Mouse (Mus musculus) myocyte (in vitro differentiated cells): ENCODE data around the gene 4930539E08Rik. TPM values are rescaled to one million over a fixed set of nuclear protein-coding genes. Genes with fewer than 3 reads are reported as not detected.

ENCODE experiments used
- H3K27me3 ChIP-seq: one replicate; pipeline ENCODE4 v1.6.1; 2011; ENCODE audit not compliant: control insufficient read depth, insufficient read depth, insufficient read length
- H3K36me3 ChIP-seq: one replicate; pipeline ENCODE4 v1.6.1; 2011; ENCODE audit not compliant: control insufficient read depth, insufficient read depth
- H3K4me2 ChIP-seq: one replicate; pipeline ENCODE4 v1.6.1; 2011; ENCODE audit warnings: low read depth, control low read depth
- H3K4me3 ChIP-seq: one replicate; pipeline ENCODE4 v1.5.1; 2011; ENCODE audit warnings: mild to moderate bottlenecking, control low read depth, moderate library complexity
- H3K79me2 ChIP-seq: one replicate; pipeline ENCODE4 v1.6.1; 2011; ENCODE audit not compliant: control insufficient read depth, insufficient read depth
- H3ac ChIP-seq: one replicate; pipeline ENCODE4 v1.6.1; 2011; ENCODE audit not compliant: control insufficient read depth, insufficient read length
- CEBPB ChIP-seq: IDR thresholded peaks from 2 replicates; pipeline ENCODE4 v1.6.1; 2011; ENCODE audit warnings: mild to moderate bottlenecking, moderate library complexity; ENCODE audit not compliant: poor library complexity, insufficient read depth, severe bottlenecking
- E2F4 ChIP-seq: IDR thresholded peaks from one replicate; pipeline ENCODE4 v1.6.1; 2011; ENCODE audit warnings: mild to moderate bottlenecking, control low read depth, moderate library complexity; ENCODE audit not compliant: insufficient read depth
- MAX ChIP-seq: IDR thresholded peaks from one replicate; pipeline ENCODE4 v1.6.1; 2011; ENCODE audit warnings: low read depth, mild to moderate bottlenecking, control low read depth
- MYOD1 ChIP-seq, 3 experiments: IDR thresholded peaks; one replicate each; pipeline ENCODE4 v1.6.1; 2011; ENCODE audit warnings: control low read depth in 2 of 3, low read depth in 2 of 3, mild to moderate bottlenecking in 2 of 3, moderate library complexity in 1 of 3; ENCODE audit not compliant: insufficient read length in 2 of 3, control insufficient read depth in 1 of 3
- MYOG ChIP-seq, 3 experiments: IDR thresholded peaks; one replicate each; pipeline ENCODE4 v1.6.1; 2011; ENCODE audit warnings: control low read depth in 2 of 3, low read depth in 2 of 3, mild to moderate bottlenecking in 2 of 3; ENCODE audit not compliant: insufficient read length in 2 of 3, control insufficient read depth in 1 of 3, insufficient read depth in 1 of 3
- POLR2A ChIP-seq: IDR thresholded peaks from one replicate; pipeline ENCODE4 v1.6.1; 2011; ENCODE audit warnings: low read depth, mild to moderate bottlenecking, control low read depth, moderate library complexity; ENCODE audit not compliant: insufficient read length
- POLR2AphosphoS2 ChIP-seq: IDR thresholded peaks from one replicate; pipeline ENCODE4 v1.6.1; 2011; ENCODE audit warnings: low read depth, control low read depth; ENCODE audit not compliant: insufficient read length
- REST ChIP-seq: IDR thresholded peaks from one replicate; pipeline ENCODE4 v1.6.1; 2011; ENCODE audit warnings: mild to moderate bottlenecking, control low read depth, moderate library complexity; ENCODE audit not compliant: insufficient read depth, insufficient read length
- SRF ChIP-seq: IDR thresholded peaks from one replicate; pipeline ENCODE4 v1.6.1; 2011; ENCODE audit warnings: low read depth; ENCODE audit not compliant: control insufficient read depth, insufficient read length
- TCF12 ChIP-seq: IDR thresholded peaks from one replicate; pipeline ENCODE4 v1.6.1; 2011; ENCODE audit warnings: mild to moderate bottlenecking, control low read depth; ENCODE audit not compliant: poor library complexity, insufficient read depth, severe bottlenecking
- TCF3 ChIP-seq: IDR thresholded peaks from one replicate; pipeline ENCODE4 v1.6.1; 2011; ENCODE audit warnings: low read depth, control low read depth; ENCODE audit not compliant: insufficient read length
- USF1 ChIP-seq: IDR thresholded peaks from one replicate; pipeline ENCODE4 v1.6.1; 2011; ENCODE audit warnings: low read depth, mild to moderate bottlenecking, control low read depth, moderate library complexity
- polyA plus RNA-seq: library from polyadenylated mRNA; unstranded; fragments of >200 nt; fragmentation: generic; extraction: Trizol; gene quantifications from one replicate; pipeline ENCODE4 v1.2.1, GENCODE M21; 2012; ENCODE audit warnings: missing spikeins

Gene 4930539E08Rik
- polyA plus RNA-seq, 1 experiment = not detected

DNA sequence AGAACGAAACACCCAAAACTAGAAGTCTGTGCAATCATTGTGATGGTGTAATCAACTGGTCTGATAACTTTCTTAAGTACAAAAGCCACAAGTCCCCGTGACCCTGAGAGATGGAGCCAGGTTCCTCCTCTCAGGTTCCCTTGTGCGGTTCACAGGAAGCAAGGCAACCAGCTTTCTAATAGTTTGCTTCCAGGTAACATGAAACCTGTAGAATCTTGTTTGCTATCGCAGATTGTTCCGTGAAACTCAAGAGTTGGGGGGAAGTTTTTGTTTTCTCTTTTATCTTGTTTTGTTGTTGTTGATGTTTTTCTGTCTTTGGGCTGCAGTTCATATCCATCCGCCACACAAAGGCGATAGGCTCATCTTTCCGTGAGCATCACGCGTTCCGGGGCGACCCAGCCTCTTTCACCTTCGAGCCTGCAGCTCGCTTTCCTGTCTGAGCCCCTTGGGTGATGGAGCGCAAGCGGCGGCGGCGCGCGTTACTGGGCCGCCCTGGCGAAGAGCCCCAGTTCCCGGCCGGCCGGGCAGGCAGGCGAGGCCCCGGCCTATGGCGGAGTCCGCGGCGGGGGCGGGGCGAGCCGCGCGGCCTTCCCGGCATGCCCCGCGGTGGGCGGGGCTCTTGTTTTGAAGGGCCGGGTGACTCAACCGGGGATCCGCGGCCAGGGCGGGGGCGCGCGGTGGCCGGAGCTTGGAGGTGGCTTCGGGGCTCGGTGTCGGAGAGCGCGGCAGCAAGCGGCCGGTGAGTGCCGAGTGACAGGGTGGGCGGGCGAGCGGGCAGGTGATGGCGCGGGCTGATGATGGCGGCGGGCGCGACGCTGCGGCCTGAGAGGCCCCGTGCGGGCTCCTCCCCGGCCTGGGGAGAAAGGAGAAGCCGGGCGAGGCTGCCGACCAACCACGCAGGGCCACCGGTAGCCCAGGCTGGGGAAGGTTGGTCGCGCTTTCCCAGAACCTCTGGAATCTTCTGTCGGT is 37.0 kb upstream of the 4930539E08Rik start, which contains the start of gene Kctd20:
Kctd20 (plus strand) TSS at position 120 of the 969 bp plus-strand sequence.
- Histone ChIP-seq H3K36me3 (no peaks in the 10 kb centered on the region), H3K27me3 (no peaks in the 10 kb centered on the region), H3K4me3 (peak within 1 kb of the TSS; percentile 42), H3ac (peak within 1 kb of the TSS; percentile 59), H3K4me2 (peak within 1 kb of the TSS; percentile 90), H3K79me2 (peaks cover 47% of the 10 kb centered on the region)
- TF ChIP-seq MAX (no peak), TCF12 (no peak), SRF (no peak), MYOD1 (IDR thresholded peaks at IDR 0.05; ENCODE audit: control insufficient read depth in 1 of 3, insufficient read length in 2 of 3, low read depth in 2 of 3) (peak in 1 of 3 experiments; percentile 60), TCF3 (no peak), POLR2A (peak; percentile 86), MYOG (IDR thresholded peaks at IDR 0.05; ENCODE audit: control insufficient read depth in 1 of 3, insufficient read depth in 1 of 3, insufficient read length in 2 of 3, low read depth in 2 of 3) (peak in 1 of 3 experiments; percentile 10), POLR2AphosphoS2 (peak; percentile 81), E2F4 (peak; percentile 9), USF1 (no peak), CEBPB (no peak), REST (no peak)

DNA sequence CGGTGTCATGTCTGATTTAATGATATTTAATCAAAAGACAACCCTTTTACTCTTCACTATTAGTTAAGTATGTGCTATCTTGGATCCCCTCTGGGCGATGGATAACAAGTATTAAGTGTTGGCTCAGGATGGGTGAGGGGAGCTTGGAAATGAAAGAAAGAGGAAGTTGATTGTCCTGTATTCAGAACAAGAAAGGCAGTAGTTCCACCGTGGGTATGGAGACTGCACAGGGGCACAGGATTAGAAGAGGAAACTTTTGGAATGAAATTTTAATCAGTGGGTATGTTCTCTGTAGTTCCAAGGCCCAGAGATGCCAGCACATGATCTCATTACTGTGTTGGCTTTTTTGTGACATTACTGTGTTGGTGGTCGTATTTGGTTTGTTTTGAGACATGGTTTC is 35.6 kb upstream of the 4930539E08Rik start:
- Histone ChIP-seq H3K79me2 (peaks cover 33% of the 10 kb centered on the region), H3ac (no peak overlapping the region), H3K27me3 (no peaks in the 10 kb centered on the region), H3K4me3 (no peak overlapping the region), H3K4me2 (no peak overlapping the region), H3K36me3 (no peaks in the 10 kb centered on the region)
- TF ChIP-seq TCF3 (no peak), MYOD1 (IDR thresholded peaks at IDR 0.05; ENCODE audit: control insufficient read depth in 1 of 3, insufficient read length in 2 of 3, low read depth in 2 of 3) (no peak), SRF (no peak), POLR2AphosphoS2 (no peak), USF1 (no peak), POLR2A (no peak), MYOG (IDR thresholded peaks at IDR 0.05; ENCODE audit: control insufficient read depth in 1 of 3, insufficient read depth in 1 of 3, insufficient read length in 2 of 3, low read depth in 2 of 3) (no peak), CEBPB (no peak), MAX (no peak)

DNA sequence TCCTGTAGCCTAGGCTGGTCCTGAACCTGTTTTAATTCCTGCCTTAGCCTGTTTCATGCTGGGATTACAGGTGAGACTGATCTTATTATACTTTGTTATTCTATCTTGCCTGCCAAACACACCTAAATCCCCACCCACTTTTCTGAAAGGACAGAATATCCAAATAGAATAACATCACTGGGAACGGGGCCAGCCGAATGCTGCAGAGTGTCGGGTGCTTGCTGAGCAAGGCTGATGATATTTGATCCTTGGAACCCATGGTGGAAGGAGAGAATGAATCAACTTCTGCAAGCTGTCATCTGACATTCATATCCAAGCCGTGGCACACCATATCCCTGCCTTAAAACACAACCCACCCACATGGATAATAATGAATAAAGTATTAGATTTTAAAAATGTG is 33.5 kb upstream of the 4930539E08Rik start:
- Histone ChIP-seq H3K4me3 (no peak overlapping the region), H3K27me3 (no peaks in the 10 kb centered on the region), H3ac (no peak overlapping the region), H3K36me3 (no peaks in the 10 kb centered on the region), H3K79me2 (peaks cover 12% of the 10 kb centered on the region), H3K4me2 (no peak overlapping the region)
- no peak for TF ChIP-seq USF1
- TF ChIP-seq TCF3 = no peak

DNA sequence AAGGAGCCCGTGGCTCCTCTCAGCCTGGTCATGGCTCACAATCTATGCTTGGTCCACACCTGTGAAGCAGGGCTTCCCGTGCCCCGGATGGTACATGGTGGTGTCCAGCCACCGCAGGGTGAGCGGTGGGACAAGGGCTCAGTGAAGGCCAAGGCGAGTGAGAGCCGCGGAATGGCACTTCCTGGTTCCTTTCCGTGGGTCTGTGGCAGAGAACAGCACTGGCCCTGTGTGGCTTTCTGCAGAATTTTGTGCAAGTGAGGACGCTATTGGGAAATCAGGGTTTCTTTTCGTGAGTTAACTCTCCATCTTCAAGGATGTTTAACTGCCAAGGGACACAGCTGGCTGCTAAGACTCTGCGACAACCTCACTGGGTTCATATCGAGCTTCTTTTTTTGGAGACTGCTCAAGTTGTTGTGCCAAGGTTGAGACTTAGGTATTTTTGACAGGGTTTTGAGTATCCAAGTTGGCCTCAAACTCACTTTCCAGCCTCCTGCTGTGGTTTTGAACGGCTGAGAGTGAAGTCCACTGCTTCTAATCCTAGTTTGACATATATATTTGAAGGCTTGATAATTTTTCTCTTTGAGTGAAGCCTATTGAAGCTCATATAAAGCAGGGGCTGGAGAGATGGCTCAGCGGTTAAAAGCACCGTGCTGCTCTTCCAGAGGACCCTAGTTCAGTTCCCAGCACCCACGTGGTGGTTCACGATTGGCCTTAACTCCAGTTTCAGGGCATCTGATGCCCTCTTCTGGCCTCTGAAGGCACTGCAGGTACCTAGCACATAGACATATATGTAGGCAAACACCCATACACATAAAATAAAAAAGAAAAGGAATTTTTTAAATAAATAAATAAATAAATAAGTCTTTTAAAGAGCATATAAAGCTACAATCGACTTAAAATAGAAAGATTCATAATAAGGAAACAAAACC is 32.2 kb upstream of the 4930539E08Rik start:
- no peaks in the 10 kb centered on the region for H3K36me3 ChIP-seq
- no peaks in the 10 kb centered on the region for H3K79me2 ChIP-seq
- no peak for TF ChIP-seq MYOD1 (IDR thresholded peaks at IDR 0.05; ENCODE audit: control insufficient read depth in 1 of 3, insufficient read length in 2 of 3, low read depth in 2 of 3)
- TF ChIP-seq MAX = no peak
- no peak for TF ChIP-seq TCF12
- TF ChIP-seq MYOG (IDR thresholded peaks at IDR 0.05; ENCODE audit: control insufficient read depth in 1 of 3, insufficient read depth in 1 of 3, insufficient read length in 2 of 3, low read depth in 2 of 3) = no peak
- TF ChIP-seq E2F4 = no peak
- TF ChIP-seq CEBPB = no peak
- no peak for TF ChIP-seq TCF3
- no peak for TF ChIP-seq SRF
- TF ChIP-seq POLR2AphosphoS2 = no peak
- no peak for TF ChIP-seq REST
- TF ChIP-seq POLR2A = no peak
- TF ChIP-seq USF1 = no peak
- H3K4me3 ChIP-seq = no peak overlapping the region
- H3ac ChIP-seq = no peak overlapping the region
- H3K27me3 ChIP-seq = no peaks in the 10 kb centered on the region
- H3K4me2 ChIP-seq = no peak overlapping the region
